Mouse (Mus musculus) brain, embryonic 14.5 days (tissue): ENCODE data around the gene Cxcl17. TPM values are rescaled to one million over a fixed set of nuclear protein-coding genes. Genes with fewer than 3 reads are reported as not detected.
A peak's percentile ranks its signal among the peaks of the same experiment; 100 is the strongest.

Source experiments
- DNase-seq: peaks from one replicate; pipeline ENCODE4 v3.0.0-alpha.2; 2011; ENCODE audit warnings: low read depth
- CTCF ChIP-seq: fragments of 200-500 bp; IDR thresholded peaks from 2 replicates; pipeline ENCODE4 v1.5.1; 2012; ENCODE audit warnings: inconsistent platforms, mild to moderate bottlenecking, moderate library complexity, borderline replicate concordance; ENCODE audit not compliant: insufficient read depth, insufficient read length; ENCODE audit errors: extremely low read depth
- POLR2A ChIP-seq: fragments of 200-500 bp; IDR thresholded peaks from 2 replicates; pipeline ENCODE4 v1.6.1; 2012; ENCODE audit warnings: mild to moderate bottlenecking, inconsistent platforms, borderline replicate concordance; ENCODE audit not compliant: poor library complexity, insufficient read depth, insufficient read length, severe bottlenecking; ENCODE audit errors: extremely low read depth
- polyA plus RNA-seq: library from polyadenylated mRNA; depleted of rRNA; stranded (reverse); fragments of >200 nt; gene quantifications from 2 replicates; pipeline ENCODE4 v1.2.3, GENCODE M21; 2012

Cxcl17 gene
- polyA plus RNA-seq, 1 experiment = not detected

GRCm38 (mm10) chr7:25385850-25386555 is 26.7 kb downstream of the Cxcl17 start:
- peak; percentile 56 for DNase-seq
- TF ChIP-seq CTCF = no peak
- TF ChIP-seq POLR2A = no peak

- no peak for DNase-seq
- no peak for TF ChIP-seq POLR2A
- TF ChIP-seq CTCF = no peak
Measured at GRCm38 (mm10) chr7:25385259-25385658, 27.4 kb downstream of the Cxcl17 start.

GRCm38 (mm10) chr7:25384818-25385217 is 27.9 kb downstream of the Cxcl17 start:
- no peak for DNase-seq
- TF ChIP-seq POLR2A = no peak
- no peak for TF ChIP-seq CTCF

- TF ChIP-seq CTCF (no peak), POLR2A (no peak)
Measured at GRCm38 (mm10) chr7:25384318-25384717, 28.4 kb downstream of the Cxcl17 start.

GRCm38 (mm10) chr7:25383891-25384290 is 28.8 kb downstream of the Cxcl17 start:
- TF ChIP-seq CTCF (no peak), POLR2A (no peak)
- no peak for DNase-seq

More at GRCm38 (mm10) chr7:25384318-25384717, 28.4 kb downstream of the Cxcl17 start:
- DNase-seq = no peak

GRCm38 (mm10) chr7:25383385-25383784 is 29.3 kb downstream of the Cxcl17 start:
- TF ChIP-seq POLR2A (no peak), CTCF (no peak)
- DNase-seq = no peak

GRCm38 (mm10) chr7:25382541-25382940 is 30.1 kb downstream of the Cxcl17 start:
- TF ChIP-seq CTCF (no peak), POLR2A (no peak)
- no peak for DNase-seq

GRCm38 (mm10) chr7:25381284-25381680 is 31.4 kb downstream of the Cxcl17 start:
- no peak for DNase-seq
- TF ChIP-seq POLR2A = no peak
- no peak for TF ChIP-seq CTCF

- TF ChIP-seq CTCF (no peak), POLR2A (no peak)
- no peak for DNase-seq
Measured at GRCm38 (mm10) chr7:25380392-25381283, 32.0 kb downstream of the Cxcl17 start.

GRCm38 (mm10) chr7:25379551-25380351 is 32.9 kb downstream of the Cxcl17 start:
- TF ChIP-seq CTCF (peak; percentile 49; the same call in 1 of the 2 replicates), POLR2A (no peak)
- peak; percentile 88 for DNase-seq
